Mouse (Mus musculus) adrenal gland, adult 8-10 months (tissue): ENCODE data around the gene Zdhhc22. TPM values are rescaled to one million over a fixed set of nuclear protein-coding genes. Genes with fewer than 3 reads are reported as not detected.

ENCODE experiments used
- DNase-seq: peaks from one replicate; pipeline ENCODE4 v3.0.0; 2022
- microRNA-seq, 2 experiments: library from miRNA; unstranded; fragments of <30 nt; microRNA quantifications; one replicate each; pipeline ENCODE4 v1.2.0; 2022
- total RNA-seq, 4 experiments: library from RNA; stranded (reverse); gene quantifications; 2 replicates each; pipeline ENCODE4 v1.2.4; 2022

Zdhhc22 gene
- total RNA-seq, 4 experiments from 2014 or later: 1.8 to 4.7 (median 3.0) TPM

GRCm38 (mm10) chr12:86934748-86935147 is 55.5 kb downstream of the Zdhhc22 start:
- no peak for DNase-seq

- peak; percentile 44 for DNase-seq
Observed at GRCm38 (mm10) chr12:86932575-86932952, 57.7 kb downstream of the Zdhhc22 start.

- DNase-seq: peak; percentile 87
Observed at GRCm38 (mm10) chr12:86931919-86932574, 58.2 kb downstream of the Zdhhc22 start.

DNA sequence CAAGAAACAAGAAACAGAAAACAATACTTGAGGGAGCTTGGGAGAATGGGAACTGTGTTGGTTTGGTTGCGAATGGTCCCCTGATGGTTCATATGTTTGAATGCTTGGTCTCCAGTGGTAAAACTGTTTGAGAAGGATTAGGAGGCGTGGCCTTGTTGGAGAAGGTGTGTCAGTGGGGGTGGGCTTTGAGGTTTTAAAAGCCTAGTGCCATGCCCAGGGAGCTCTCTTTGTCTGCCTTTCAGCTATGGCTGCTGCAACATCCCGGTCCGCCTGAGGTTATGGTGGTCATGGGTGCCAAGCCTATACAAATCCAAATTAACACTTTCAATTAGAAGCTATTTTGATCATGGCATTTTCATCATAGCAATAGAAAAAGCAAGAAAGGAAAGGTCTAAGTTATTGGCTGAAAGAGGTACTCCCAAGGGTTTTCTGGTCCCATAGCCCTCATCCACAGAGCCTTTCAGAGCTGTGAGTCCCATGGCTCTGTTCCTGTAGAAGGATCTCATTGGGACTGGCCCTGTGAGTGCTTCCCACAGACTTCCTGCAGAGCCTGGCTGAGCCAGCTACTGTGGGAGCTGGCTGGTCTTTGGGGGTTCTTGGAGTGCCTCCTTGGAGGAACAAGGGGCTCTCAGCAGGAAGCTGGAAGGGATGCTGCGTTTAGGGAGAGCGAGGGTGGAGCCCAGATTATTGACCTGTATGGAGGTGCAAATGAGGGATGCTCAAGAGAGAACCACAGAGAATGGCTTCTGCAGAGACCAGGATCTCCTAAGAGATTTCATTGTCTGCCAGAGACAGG is 59.1 kb downstream of the Zdhhc22 start:
- no peak for DNase-seq

Small RNA genes lying within 50 kb of the gene (microRNA-seq; reads per million reads assigned to microRNA genes)
- 0 reads per million in 2 experiments for gene Gm25847

Other genes starting within 250 kb of the Zdhhc22 start
- gene Irf2bpl, start 105.6 kb downstream of the Zdhhc22 start, total RNA-seq: 10 to 100 TPM; 69.8 to 92.2 (median 82.8) TPM
- gene Cipc, start 43.4 kb downstream of the Zdhhc22 start, total RNA-seq: 10 to 100 TPM; 25.4 to 43.9 (median 32.1) TPM
- 1 to 10 TPM; 2.3 to 4.8 (median 3.1) TPM for gene Tmem63c, start 30.9 kb upstream of the Zdhhc22 start, total RNA-seq
- gene Ngb, start 112.1 kb upstream of the Zdhhc22 start, total RNA-seq: 1 to 10 TPM; 3.8 to 6.8 (median 5.4) TPM
- gene Gstz1, start 156.7 kb upstream of the Zdhhc22 start, total RNA-seq: 100 to 1,000 TPM in 3 of 4 experiments, 10 to 100 TPM in 1; 96.8 to 133 (median 104) TPM
- 10 to 100 TPM; 14.5 to 16.6 (median 15.7) TPM for gene Pomt2, start 157.5 kb upstream of the Zdhhc22 start, total RNA-seq
- gene Samd15, start 209.3 kb upstream of the Zdhhc22 start, total RNA-seq: 1 to 10 TPM; 1.0 to 2.2 (median 1.7) TPM
- 10 to 100 TPM; 33.4 to 42.5 (median 35.5) TPM for gene Tmed8, start 210.0 kb upstream of the Zdhhc22 start, total RNA-seq
- gene Noxred1, start 248.3 kb upstream of the Zdhhc22 start, total RNA-seq: under 1 TPM in 3 of 4 experiments, not detected in 1; 0.29 to 0.55 (median 0.35) TPM